25 mouse cellular contexts compared by ENCODE assay signal in genomic region chr17:69127981-69128380, GRCm38 (mm10). TPM values are rescaled to one million over a fixed set of nuclear protein-coding genes. Genes with fewer than 3 reads are reported as not detected.
DNase-seq lines count a peak whose midpoint lies in the region; ATAC-seq and TF ChIP-seq lines count a peak whose summit lies in the region.
"Had no signal": no experiment of that assay in that cellular context is flagged by ENCODE, and none has a peak within 500 bp of the region (broad histone marks: within the 10 kb centered on the region; RNA-seq: fewer than 3 reads in every experiment).

No protein-coding gene starts in this region.

- no peaks in the 10 kb centered on the region for H3K36me3 ChIP-seq in limb, embryonic 14.5 days (ENCODE audit: control insufficient read depth, insufficient read depth, low read length)
- H3K36me3 ChIP-seq in limb, embryonic 10.5 days: no peaks in the 10 kb centered on the region
- no peaks in the 10 kb centered on the region for H3K36me3 ChIP-seq in embryonic facial prominence, embryonic 14.5 days (ENCODE audit: control insufficient read depth, insufficient read depth, low read length)
- no peaks in the 10 kb centered on the region for H3K36me3 ChIP-seq in liver, embryonic 11.5 days (ENCODE audit: control insufficient read depth, insufficient read depth, low read length)
- H3K36me3 ChIP-seq: forebrain, embryonic 15.5 days; G1E; heart, embryonic 15.5 days; hindbrain, embryonic 13.5 days; intestine, embryonic 15.5 days had no signal

- H3K27me3 ChIP-seq in limb, embryonic 14.5 days (ENCODE audit: control insufficient read depth, insufficient read depth, low read length): no peaks in the 10 kb centered on the region
- no peaks in the 10 kb centered on the region for H3K27me3 ChIP-seq in limb, embryonic 10.5 days (ENCODE audit: low read depth, poor library complexity, severe bottlenecking)
- no peaks in the 10 kb centered on the region for H3K27me3 ChIP-seq in embryonic facial prominence, embryonic 14.5 days (replicated peaks; ENCODE audit: control insufficient read depth, insufficient read depth, low read length)
- no peaks in the 10 kb centered on the region for H3K27me3 ChIP-seq in liver, embryonic 11.5 days (replicated peaks; ENCODE audit: control insufficient read depth, insufficient read depth, low read length)
- H3K27me3 ChIP-seq: forebrain, embryonic 15.5 days; hindbrain, embryonic 13.5 days; intestine, embryonic 15.5 days; Patski had no signal

- peaks cover 2% of the 10 kb centered on the region; the same call in 1 of the 2 replicates for H3K4me1 ChIP-seq in limb, embryonic 14.5 days (ENCODE audit: control insufficient read depth, insufficient read depth, low read length)
- peaks cover 13% of the 10 kb centered on the region for H3K4me1 ChIP-seq in limb, embryonic 10.5 days
- H3K4me1 ChIP-seq in embryonic facial prominence, embryonic 14.5 days (ENCODE audit: control insufficient read depth, insufficient read depth, low read length): peaks cover 22% of the 10 kb centered on the region
- H3K4me1 ChIP-seq in liver, embryonic 11.5 days (replicated peaks; ENCODE audit: control insufficient read depth, insufficient read depth, low read length): no peaks in the 10 kb centered on the region
- H3K4me1 ChIP-seq: forebrain, embryonic 15.5 days; heart, embryonic 15.5 days; intestine, embryonic 15.5 days had no signal

- no peak for ATAC-seq in limb, embryonic 14.5 days (ENCODE audit: low FRiP score, low read depth)
- peak; percentile 22; the same call in 1 of the 2 replicates for ATAC-seq in embryonic facial prominence, embryonic 14.5 days (ENCODE audit: low read depth)
- ATAC-seq in liver, embryonic 11.5 days (replicated peaks; ENCODE audit: low FRiP score): no peak
- ATAC-seq: activated CD4-positive, CD25-positive, alpha-beta regulatory T cell, adult 4 months; CD4-positive, CD25-positive, alpha-beta regulatory T cell, adult 4 months; forebrain, embryonic 15.5 days; intestine, embryonic 15.5 days had no signal

- no peak overlapping the region for H3K4me3 ChIP-seq in limb, embryonic 14.5 days (replicated peaks; ENCODE audit: low read length)
- H3K4me3 ChIP-seq in limb, embryonic 10.5 days: no peak overlapping the region
- H3K4me3 ChIP-seq in embryonic facial prominence, embryonic 14.5 days (ENCODE audit: low read depth, low read length): no peak overlapping the region
- H3K4me3 ChIP-seq in liver, embryonic 11.5 days (ENCODE audit: low read depth, low read length): no peak overlapping the region
- H3K4me3 ChIP-seq: erythroblast, embryonic 14.5 days; forebrain, embryonic 15.5 days; gastrocnemius, adult 2 months; heart, adult 2 months; heart, embryonic 15.5 days; hindbrain, embryonic 13.5 days; intestine, embryonic 15.5 days had no signal

- TF ChIP-seq POLR2A in limb, embryonic 14.5 days (IDR thresholded peaks at IDR 0.05; ENCODE audit: borderline replicate concordance, extremely low read depth, insufficient read depth, insufficient read length): no peak

- H3K27ac ChIP-seq in limb, embryonic 14.5 days (replicated peaks; ENCODE audit: low read depth, low read length): no peak overlapping the region
- no peak overlapping the region for H3K27ac ChIP-seq in limb, embryonic 10.5 days
- H3K27ac ChIP-seq in embryonic facial prominence, embryonic 14.5 days (replicated peaks; ENCODE audit: low read depth, low read length): no peak overlapping the region
- no peak overlapping the region for H3K27ac ChIP-seq in liver, embryonic 11.5 days (ENCODE audit: low read depth, low read length)
- H3K27ac ChIP-seq: forebrain, embryonic 15.5 days; gastrocnemius, adult 2 months; heart, adult 2 months; heart, embryonic 15.5 days; hindbrain, embryonic 13.5 days; intestine, embryonic 15.5 days had no signal

- 32% methylated on average over 5 of the region's 5 CpGs for WGBS in limb, embryonic 14.5 days
- WGBS in limb, embryonic 10.5 days: 77% methylated on average over 5 of the region's 5 CpGs
- WGBS in embryonic facial prominence, embryonic 14.5 days: 31% methylated on average over 5 of the region's 5 CpGs
- WGBS in liver, embryonic 11.5 days: 76% methylated on average over 5 of the region's 5 CpGs

- intact Hi-C loops in gastrocnemius, postnatal 36 days (cut with DNase I): no loop called here

- H3K4me2 ChIP-seq in limb, embryonic 14.5 days (replicated peaks; ENCODE audit: low read depth, low read length, severe bottlenecking): no peak overlapping the region
- H3K4me2 ChIP-seq in embryonic facial prominence, embryonic 14.5 days (ENCODE audit: low read depth, low read length): peak overlapping the region; percentile 3; the same call in 1 of the 2 replicates
- no peak overlapping the region for H3K4me2 ChIP-seq in liver, embryonic 11.5 days
- H3K4me2 ChIP-seq: forebrain, embryonic 15.5 days; heart, embryonic 11.5 days; heart, embryonic 15.5 days; hindbrain, embryonic 13.5 days; intestine, embryonic 15.5 days had no signal

- H3K9ac ChIP-seq in limb, embryonic 14.5 days (ENCODE audit: low read depth, low read length, severe bottlenecking): no peak overlapping the region
- H3K9ac ChIP-seq in embryonic facial prominence, embryonic 14.5 days (ENCODE audit: low read depth, low read length): no peak overlapping the region
- no peak overlapping the region for H3K9ac ChIP-seq in liver, embryonic 11.5 days (ENCODE audit: low read depth, low read length)
- H3K9ac ChIP-seq: forebrain, embryonic 15.5 days; heart, embryonic 15.5 days; hindbrain, embryonic 13.5 days; intestine, embryonic 15.5 days had no signal

- DNase-seq in limb, embryonic 14.5 days (ENCODE audit: low spot score): peak; percentile 21
- no peak for DNase-seq in limb, embryonic 10.5 days (ENCODE audit: low spot score)
- DNase-seq in NIH3T3 (ENCODE audit: low read depth): peak; percentile 77
- DNase-seq in embryonic facial prominence, embryonic 14.5 days (ENCODE audit: low spot score): peak; percentile 73
- no peak for DNase-seq in cerebellum, adult 9-11 months
- DNase-seq in gastrocnemius, postnatal 36 days: no peak
- no peak for DNase-seq in liver, embryonic 11.5 days (ENCODE audit: low spot score)
- DNase-seq: adrenal gland, postnatal 14 days; B cell, adult 2 months; cerebellum, postnatal 36 days; gastrocnemius, adult 2 months; gastrocnemius, postnatal 25 days; heart, adult 2 months; heart, postnatal 14 days; kidney, adult 18-20 months had no signal

- no peaks in the 10 kb centered on the region for H3K9me3 ChIP-seq in limb, embryonic 14.5 days (ENCODE audit: control insufficient read depth, low read length)
- H3K9me3 ChIP-seq in limb, embryonic 10.5 days (replicated peaks): no peaks in the 10 kb centered on the region
- no peaks in the 10 kb centered on the region for H3K9me3 ChIP-seq in embryonic facial prominence, embryonic 14.5 days (ENCODE audit: control insufficient read depth, low read length)
- no peaks in the 10 kb centered on the region for H3K9me3 ChIP-seq in liver, embryonic 11.5 days (ENCODE audit: control insufficient read depth, low read length)
- H3K9me3 ChIP-seq: forebrain, embryonic 15.5 days; heart, embryonic 15.5 days; hindbrain, embryonic 13.5 days; intestine, embryonic 15.5 days had no signal

RNA-seq across cellular contexts. Expression of gene Epb41l3, which starts 52.5 kb away (rescaled TPM):
- 80.2 and 102 TPM in 2 replicates for polyA plus RNA-seq in limb, embryonic 14.5 days (2012; rRNA removed)
- polyA plus RNA-seq in limb, embryonic 14.5 days (2014; fragmentation: Nextera tagmentation; extraction: Ambion mirVana): 140 and 157 TPM in 2 replicates
- 39.9 and 58.5 TPM in 2 replicates for polyA plus RNA-seq in limb, embryonic 10.5 days (2016; fragmentation: Nextera tagmentation; extraction: Ambion mirVana)
- polyA plus RNA-seq in embryonic facial prominence, embryonic 14.5 days (2014; fragmentation: Nextera tagmentation; extraction: Ambion mirVana): 127 and 142 TPM in 2 replicates
- total RNA-seq in gastrocnemius, postnatal 36 days (2021): 1 to 10 TPM; 2.1 to 2.6 TPM
- polyA plus RNA-seq in liver, embryonic 11.5 days (2014; fragmentation: Nextera tagmentation; extraction: Ambion mirVana): 28.1 and 28.7 TPM in 2 replicates
- polyA plus RNA-seq: G1E had no signal

Comparison
In these comparisons a context has a peak if more than half of its experiments do, and no peak if none do; other contexts are left out.
1. DNase-seq: peak in limb, embryonic 14.5 days (single experiment), NIH3T3 (single experiment) and embryonic facial prominence, embryonic 14.5 days (single experiment); none in limb, embryonic 10.5 days (single experiment), cerebellum, adult 9-11 months (single experiment), gastrocnemius, postnatal 36 days (0 of 2) and liver, embryonic 11.5 days (single experiment).